Mouse (Mus musculus) brain, embryonic 14.5 days (tissue): ENCODE results near the gene Schip1. TPM values are rescaled to one million over a fixed set of nuclear protein-coding genes. Genes with fewer than 3 reads are reported as not detected.

Experiments
- DNase-seq: peaks from one replicate; pipeline ENCODE4 v3.0.0-alpha.2; 2011; ENCODE audit warnings: low read depth
- CTCF ChIP-seq: fragments of 200-500 bp; IDR thresholded peaks from 2 replicates; pipeline ENCODE4 v1.5.1; 2012; ENCODE audit warnings: inconsistent platforms, mild to moderate bottlenecking, moderate library complexity, borderline replicate concordance; ENCODE audit not compliant: insufficient read depth, insufficient read length; ENCODE audit errors: extremely low read depth
- POLR2A ChIP-seq: fragments of 200-500 bp; IDR thresholded peaks from 2 replicates; pipeline ENCODE4 v1.6.1; 2012; ENCODE audit warnings: mild to moderate bottlenecking, inconsistent platforms, borderline replicate concordance; ENCODE audit not compliant: poor library complexity, insufficient read depth, insufficient read length, severe bottlenecking; ENCODE audit errors: extremely low read depth
- polyA plus RNA-seq: library from polyadenylated mRNA; depleted of rRNA; stranded (reverse); fragments of >200 nt; gene quantifications from 2 replicates; pipeline ENCODE4 v1.2.3, GENCODE M21; 2012

Gene Schip1
- polyA plus RNA-seq, 1 experiment, result 80.7 TPM

- peak; percentile 5; the same call in 1 of the 2 replicates for TF ChIP-seq CTCF
- no peak for TF ChIP-seq POLR2A
These were observed 420.0 kb downstream of the Schip1 start for GRCm38 (mm10) chr3:68484561-68484960.

GRCm38 (mm10) chr3:68487621-68488020, 423.0 kb downstream of the Schip1 start:
- no peak for TF ChIP-seq CTCF
- TF ChIP-seq POLR2A, result no peak
- DNase-seq, result no peak

More at GRCm38 (mm10) chr3:68484561-68484960, 420.0 kb downstream of the Schip1 start:
- DNase-seq, result no peak

- TF ChIP-seq POLR2A, result no peak
- DNase-seq, result no peak
These were observed 423.7 kb downstream of the Schip1 start for GRCm38 (mm10) chr3:68488316-68488715.

- DNase-seq, result no peak
- TF ChIP-seq CTCF (no peak), POLR2A (no peak)
These were observed 426.9 kb downstream of the Schip1 start for GRCm38 (mm10) chr3:68491516-68491915.

GRCm38 (mm10) chr3:68492066-68492465, 427.5 kb downstream of the Schip1 start:
- DNase-seq, result no peak
- no peak for TF ChIP-seq CTCF
- no peak for TF ChIP-seq POLR2A

GRCm38 (mm10) chr3:68492513-68492912, 427.9 kb downstream of the Schip1 start:
- DNase-seq, result no peak
- TF ChIP-seq CTCF (no peak), POLR2A (no peak)

- TF ChIP-seq POLR2A (no peak), CTCF (no peak)
- DNase-seq, result peak; percentile 45
These were observed 428.6 kb downstream of the Schip1 start for GRCm38 (mm10) chr3:68493170-68493585.

GRCm38 (mm10) chr3:68493586-68494295, 429.1 kb downstream of the Schip1 start:
- TF ChIP-seq CTCF, result no peak
- TF ChIP-seq POLR2A, result no peak
- DNase-seq, result peak; percentile 88

GRCm38 (mm10) chr3:68494296-68495095, 429.9 kb downstream of the Schip1 start:
- TF ChIP-seq POLR2A (no peak), CTCF (no peak)
- DNase-seq, result peak; percentile 63

- DNase-seq, result peak; percentile 66
- TF ChIP-seq POLR2A (no peak), CTCF (no peak)
These were observed 430.6 kb downstream of the Schip1 start for GRCm38 (mm10) chr3:68495096-68495735.

GRCm38 (mm10) chr3:68495736-68496242, 431.2 kb downstream of the Schip1 start:
- peak; percentile 74 for DNase-seq
- TF ChIP-seq POLR2A, result no peak
- no peak for TF ChIP-seq CTCF

GRCm38 (mm10) chr3:68496513-68496912, 431.9 kb downstream of the Schip1 start:
- DNase-seq, result no peak
- TF ChIP-seq POLR2A (no peak), CTCF (no peak)
